Mouse (Mus musculus) heart, adult 9 months (tissue): ENCODE results near the gene Nlrc3.
"Not testable (repeated sequence)": the region's sequence is repeated elsewhere in the genome, so short reads cannot be mapped to it uniquely, and the experiment has no call there.

Source experiments
- DNase-seq, 2 experiments: peaks; one replicate each; pipeline ENCODE4 v3.0.0; 2022; ENCODE audit warnings: low spot score in 2 of 2

Gene Nlrc3

DNA sequence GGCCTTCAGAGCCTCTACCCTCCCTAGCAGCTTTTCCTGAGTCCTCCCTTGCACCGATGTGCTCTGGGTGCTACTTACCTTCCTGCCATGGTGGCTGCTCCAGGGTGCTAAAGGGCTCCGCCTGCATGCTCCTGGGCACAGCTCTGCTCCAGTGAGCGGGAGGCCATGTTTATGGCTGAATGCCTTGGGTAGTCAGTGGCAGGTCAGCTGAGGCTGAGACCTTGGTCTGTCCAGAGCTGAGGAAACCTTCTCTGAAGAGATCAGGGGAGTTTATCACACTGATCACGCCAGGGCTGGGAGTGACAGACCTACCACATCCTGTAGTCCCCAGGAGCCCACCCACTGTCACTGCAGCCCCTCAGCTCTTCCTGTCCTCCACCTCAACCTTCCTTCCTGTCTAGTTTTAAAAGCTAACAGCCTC is at the start of gene Nlrc3:
TSS of gene Nlrc3 (minus strand) at position 382 of the 421 bp plus-strand sequence.
- no peak for DNase-seq

- no peak for DNase-seq
Observed at GRCm38 (mm10) chr16:4022719-4023118, 46.3 kb upstream of the Nlrc3 start.

- no peak for DNase-seq
Observed at GRCm38 (mm10) chr16:4021241-4021640, 44.8 kb upstream of the Nlrc3 start.

GRCm38 (mm10) chr16:4017466-4017865 is 41.0 kb upstream of the Nlrc3 start:
- not testable (repeated sequence) for DNase-seq

DNA sequence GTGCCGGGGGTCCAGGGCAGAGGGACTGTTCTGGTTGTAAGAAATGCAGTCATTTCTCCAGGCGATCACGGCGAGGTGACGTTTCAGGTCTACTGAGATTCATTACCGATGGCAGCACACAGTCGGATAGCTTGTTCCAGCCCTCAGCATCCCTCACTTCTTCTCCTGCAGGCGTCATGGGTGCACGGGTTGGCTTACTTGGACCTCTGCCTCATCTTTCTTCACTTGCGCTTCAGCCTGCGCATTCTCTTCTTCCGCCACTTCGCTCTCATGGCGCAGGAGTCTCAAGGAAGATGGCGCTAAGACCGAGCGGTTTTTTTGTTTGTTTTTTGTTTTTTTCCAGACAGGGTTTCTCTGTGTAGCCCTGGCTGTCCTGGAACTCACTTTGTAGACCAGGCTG is 40.4 kb upstream of the Nlrc3 start:
- DNase-seq = not testable (repeated sequence)

DNA sequence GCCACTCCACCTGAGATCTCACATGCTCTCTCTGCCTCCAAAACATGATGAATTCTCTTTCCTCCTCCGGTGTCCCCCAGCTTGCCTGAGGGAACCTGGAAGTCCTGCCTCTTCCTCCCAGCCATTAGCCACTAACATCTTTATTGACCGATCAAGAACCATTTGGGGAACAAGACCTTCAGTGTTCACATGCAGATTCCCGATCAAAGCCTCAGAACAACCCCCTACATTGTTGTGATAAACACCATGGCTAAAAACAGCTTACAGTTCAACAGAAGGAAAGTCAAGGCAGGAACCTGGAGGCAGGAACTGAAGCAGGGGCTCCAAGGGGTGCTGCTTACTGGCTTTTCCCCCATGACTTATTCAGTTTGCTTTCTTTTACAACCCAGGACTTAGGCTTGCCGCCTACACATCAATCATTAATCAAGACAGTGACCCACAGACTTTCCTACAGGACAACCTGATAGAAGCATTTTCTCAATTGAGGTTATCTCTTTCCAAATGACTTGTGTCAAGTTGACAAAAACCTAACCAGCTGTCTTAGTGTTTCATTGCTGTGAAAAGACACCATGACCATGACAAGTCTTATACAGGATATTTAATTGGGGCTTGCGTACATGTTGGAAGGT is 37.7 kb upstream of the Nlrc3 start:
- no peak for DNase-seq

GRCm38 (mm10) chr16:4012882-4013570 is 36.6 kb upstream of the Nlrc3 start:
- no peak for DNase-seq

DNA sequence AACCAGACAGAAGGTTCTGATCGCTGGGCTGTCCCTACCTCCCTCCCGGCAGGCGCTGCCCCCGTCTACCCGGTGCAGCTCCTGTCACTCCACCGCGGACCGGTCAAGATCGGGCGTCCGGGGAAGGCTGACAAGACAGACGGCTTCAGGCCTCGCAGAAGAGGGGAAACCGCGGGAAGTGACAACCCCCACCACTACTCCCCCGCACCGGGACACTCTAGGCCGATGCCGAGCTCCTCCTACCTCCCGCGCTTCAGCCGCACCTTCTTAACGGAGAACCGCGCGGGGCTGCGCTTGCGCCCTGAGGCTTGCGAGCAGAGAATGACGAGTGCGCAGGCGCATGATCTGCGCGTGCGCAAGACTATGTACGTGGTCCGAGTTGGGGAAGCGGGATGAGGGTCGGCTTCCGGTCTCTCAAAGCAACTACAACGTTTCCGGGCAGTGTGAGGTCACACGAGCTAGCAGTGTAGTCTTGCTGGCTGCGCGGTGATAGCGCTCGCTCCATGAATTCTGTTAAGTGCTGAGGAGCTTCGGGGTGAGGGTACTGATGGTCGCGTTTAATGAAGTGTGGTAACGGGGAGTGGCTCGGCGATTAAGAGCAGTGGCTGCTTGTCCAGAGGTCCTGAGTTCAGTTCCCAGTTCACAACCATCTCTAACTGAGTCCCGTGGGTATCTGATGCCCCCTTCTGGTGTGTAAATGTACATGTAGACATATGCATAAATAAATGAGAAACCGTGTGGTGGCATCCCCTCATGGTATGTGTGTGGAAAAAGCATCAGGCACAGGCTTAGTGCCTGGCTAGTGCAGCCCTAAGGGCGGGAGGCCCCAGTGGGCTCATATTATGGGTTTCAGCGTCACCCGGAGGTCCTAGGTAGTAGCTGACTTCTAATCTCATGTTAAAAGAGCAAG is 27.3 kb upstream of the Nlrc3 start, which contains the start of gene Slx4:
TSS of gene Slx4 (minus strand) at position 282 of the 910 bp plus-strand sequence.
- peak; percentile 95 for DNase-seq

DNA sequence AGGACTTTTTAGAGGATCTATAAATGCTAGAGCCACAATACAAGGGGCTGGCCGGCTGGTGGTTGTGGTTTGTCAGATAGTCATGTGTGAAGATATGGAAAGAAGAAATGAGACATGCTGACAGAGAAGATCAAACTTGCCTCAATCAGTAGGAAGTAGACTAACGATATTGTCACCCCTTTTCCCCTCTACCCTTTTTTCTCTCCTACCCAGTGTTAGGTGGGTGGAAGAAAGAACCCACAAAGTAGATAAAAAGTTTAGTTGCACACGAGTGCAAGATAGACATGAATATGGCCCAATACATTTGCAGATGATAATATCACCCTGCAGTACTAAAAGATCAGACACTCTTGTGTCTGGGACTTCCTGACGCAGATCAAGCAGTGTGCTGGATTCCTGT is 12.0 kb upstream of the Nlrc3 start:
- no peak for DNase-seq

GRCm38 (mm10) chr16:3983146-3983700 is 6.8 kb upstream of the Nlrc3 start:
- DNase-seq = no peak

DNA sequence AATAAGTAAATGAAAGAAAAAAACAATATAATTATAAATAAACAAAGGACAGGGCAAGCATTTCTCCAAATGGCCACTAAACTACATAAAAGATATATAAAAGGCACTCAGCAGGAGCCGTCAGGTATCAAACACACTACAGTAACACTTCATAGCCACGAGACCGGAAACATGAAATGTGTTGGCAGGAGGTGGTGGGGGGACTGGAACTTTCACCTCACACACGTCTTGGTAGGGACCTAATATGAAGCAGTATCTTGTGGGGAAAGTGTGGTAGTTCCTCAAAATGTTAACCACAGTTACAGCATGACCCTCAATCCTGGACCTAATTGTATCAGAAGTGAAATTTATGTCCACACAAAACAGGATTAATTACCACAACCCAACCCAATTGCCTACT is 5.7 kb upstream of the Nlrc3 start:
- no peak for DNase-seq

- DNase-seq = no peak
Observed at GRCm38 (mm10) chr16:3976712-3977111, 280 bp upstream of the Nlrc3 start.

DNA sequence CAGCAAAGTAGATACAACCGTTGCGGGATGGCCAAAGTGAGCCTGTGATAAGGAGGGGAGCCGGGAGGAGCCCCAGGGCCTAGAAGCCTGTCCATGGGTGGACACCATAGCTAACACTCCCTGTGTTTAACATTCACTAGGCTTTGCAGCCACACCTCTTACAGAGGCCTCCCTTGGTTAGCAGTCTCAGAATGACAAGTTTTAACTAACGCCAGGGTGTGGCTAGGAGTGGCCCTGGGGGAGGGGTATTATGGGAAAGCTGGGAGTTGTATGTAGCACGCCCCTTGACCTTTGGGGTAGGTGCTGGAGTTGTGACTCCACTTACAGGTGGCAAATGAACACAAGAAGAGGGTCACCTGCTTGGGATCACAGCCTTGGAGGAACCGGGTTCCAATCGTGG is 774 bp downstream of the Nlrc3 start:
- DNase-seq = no peak

- not testable (repeated sequence) for DNase-seq
Observed at GRCm38 (mm10) chr16:3974456-3974855, 2.0 kb downstream of the Nlrc3 start.

DNA sequence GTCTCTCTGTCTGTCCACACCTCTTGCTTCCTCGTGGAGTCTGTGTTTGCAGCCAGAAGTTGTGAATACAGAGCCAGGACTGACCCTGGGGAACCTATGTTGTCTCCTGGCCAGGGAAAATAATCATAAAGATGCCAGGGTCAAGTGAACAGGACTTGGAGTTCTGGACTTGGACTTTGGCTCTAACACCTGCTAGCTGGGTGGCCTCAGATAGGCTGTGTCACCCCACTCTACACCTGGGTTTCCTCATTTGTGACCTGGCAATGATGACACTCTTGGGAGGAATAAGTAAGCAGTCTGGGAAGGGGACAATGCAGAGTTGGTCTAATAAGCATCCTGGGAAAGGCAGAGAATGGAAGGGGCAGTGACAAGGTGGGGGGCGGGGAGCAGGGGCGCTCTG is 10.9 kb downstream of the Nlrc3 start:
- no peak for DNase-seq

- DNase-seq = no peak
Observed at GRCm38 (mm10) chr16:3964990-3965389, 11.4 kb downstream of the Nlrc3 start.

DNA sequence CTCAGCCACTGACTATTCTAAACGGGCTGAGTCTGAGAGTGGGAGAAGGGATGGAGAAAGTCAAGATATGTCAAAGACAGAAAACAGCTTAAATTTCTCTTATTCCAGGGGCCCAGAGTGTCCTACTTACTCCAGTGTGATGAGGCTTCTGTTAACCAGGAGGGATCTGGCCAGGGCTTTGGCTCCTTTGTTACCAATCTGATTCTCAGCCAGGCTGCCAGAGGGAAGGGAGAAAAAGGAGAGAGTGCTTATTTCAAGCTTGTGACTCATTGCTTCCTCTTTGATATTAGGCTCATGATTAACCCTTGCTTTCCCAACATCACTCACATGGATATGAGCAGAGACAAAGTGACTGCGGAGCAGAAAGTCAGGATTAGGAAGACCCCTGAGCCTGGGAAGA is 17.2 kb downstream of the Nlrc3 start:
- DNase-seq = peak in 1 of 2 experiments; percentile 21

DNA sequence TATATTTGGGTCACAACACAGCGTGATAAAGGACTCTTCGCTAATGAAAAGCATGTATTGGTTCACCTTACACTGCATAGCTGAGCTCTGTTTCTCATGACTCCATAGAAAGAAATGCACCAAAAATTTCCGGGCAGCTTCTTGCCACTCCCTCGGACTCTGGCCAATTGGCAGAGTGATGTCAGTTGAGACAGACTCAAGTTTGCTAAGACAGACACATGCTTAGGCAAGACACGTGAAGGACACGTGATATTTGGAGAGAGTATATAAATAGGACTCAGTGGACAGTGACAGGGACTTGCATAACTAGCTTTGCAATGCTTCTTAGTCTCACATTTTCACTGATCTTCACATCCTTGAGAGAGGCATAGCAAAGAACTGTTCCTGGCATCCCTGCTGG is 20.1 kb downstream of the Nlrc3 start:
- peak; percentile 35 to 47 for DNase-seq

DNA sequence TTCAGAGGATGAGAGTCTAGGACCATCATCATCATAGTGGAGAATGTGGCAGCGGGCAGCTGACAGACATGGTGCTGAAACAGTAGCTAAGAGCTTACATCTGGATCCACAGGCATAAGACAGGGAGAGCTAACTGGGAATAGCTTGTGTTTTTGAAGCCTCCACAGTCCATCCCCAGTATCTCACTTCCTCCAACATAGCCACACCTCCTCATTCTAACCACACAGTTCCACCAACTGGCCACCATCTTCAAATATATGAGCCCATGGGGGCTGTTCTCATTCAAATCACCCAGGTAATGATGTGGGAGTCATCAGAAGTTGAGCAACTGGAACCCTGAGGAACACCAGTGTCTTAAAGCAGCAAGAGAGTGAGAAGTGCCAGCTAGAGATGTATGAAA is 25.3 kb downstream of the Nlrc3 start:
- no peak for DNase-seq

DNA sequence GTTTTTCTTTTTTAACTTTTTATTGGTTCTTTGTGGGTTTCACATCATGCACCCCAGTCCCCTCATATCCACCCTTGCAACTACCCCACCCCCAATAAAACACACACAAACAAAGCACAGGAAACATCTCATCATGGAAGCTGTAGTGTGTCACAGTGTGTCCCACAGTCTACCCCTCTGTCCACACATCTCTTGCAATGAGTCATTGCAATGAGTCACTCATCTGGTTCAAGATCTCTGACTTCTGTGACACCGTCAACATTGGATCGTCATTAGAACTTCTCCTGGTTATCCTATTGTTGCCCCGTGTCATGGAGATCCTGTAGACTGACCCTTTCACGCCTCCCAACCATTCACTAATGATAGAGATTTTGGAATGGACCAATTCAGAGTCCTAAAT is 41.7 kb downstream of the Nlrc3 start:
- no peak for DNase-seq

- DNase-seq = no peak
Observed at GRCm38 (mm10) chr16:3934091-3934490, 42.3 kb downstream of the Nlrc3 start.

DNA sequence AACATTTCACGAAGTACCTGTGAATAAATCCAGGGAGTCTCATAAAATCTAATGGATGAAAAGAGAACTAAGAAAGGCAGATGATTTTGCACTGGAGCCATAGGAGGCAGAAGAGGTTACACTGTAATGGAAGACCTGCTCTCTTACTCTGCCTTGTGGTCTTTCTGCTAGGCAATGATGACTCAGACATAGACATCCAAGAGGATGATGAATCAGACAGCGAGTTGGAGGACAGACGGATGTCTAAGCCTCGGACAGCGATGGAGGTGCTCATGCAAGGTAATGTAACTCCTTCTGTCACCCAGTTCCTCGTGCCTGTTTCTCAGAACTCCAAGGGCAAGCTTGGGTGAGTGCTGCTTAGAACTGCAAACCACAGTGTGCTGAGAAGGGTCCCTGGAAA is 42.9 kb downstream of the Nlrc3 start:
- DNase-seq = no peak
